Mouse (Mus musculus) thymus, postnatal 36 days (tissue): ENCODE measurements at regions not wholly inside any gene's neighbourhood (a gene's known extent, or its start where the extent isn't known, plus 50 kb on each side); places are given as distances from the start of the nearest gene placed in this dataset.

ENCODE experiments used
- DNase-seq, 2 experiments: peaks; one replicate each; pipeline ENCODE4 v3.0.0; 2022; ENCODE audit warnings: mixed read lengths in 2 of 2

- no peak for DNase-seq
Observed at GRCm38 (mm10) chr11:32907520-32908233, 83.3 kb upstream of the Smim23 start.

DNA sequence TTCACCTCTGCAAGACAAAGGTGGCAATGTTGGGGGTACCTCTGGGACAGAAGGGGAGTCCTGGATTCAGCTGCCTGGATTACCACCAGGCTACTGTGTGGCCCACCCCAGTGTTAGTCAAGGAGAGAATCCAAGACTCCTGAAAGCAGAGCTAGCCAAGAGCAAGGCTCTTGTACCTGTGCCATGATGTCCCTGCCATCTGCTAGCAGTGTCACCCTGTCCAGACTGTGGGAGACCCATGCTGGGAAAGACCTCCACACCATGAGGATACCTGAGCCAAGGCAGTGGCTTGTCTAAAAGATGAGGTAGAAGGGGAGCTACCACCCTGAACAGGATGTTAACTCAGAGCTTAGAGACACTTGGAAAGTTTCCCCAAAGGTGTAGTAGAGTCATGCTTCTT is 79.6 kb upstream of the Smim23 start:
- DNase-seq, result no peak

- no peak for DNase-seq
Observed at GRCm38 (mm10) chr11:32903389-32903788, 79.0 kb upstream of the Smim23 start.

GRCm38 (mm10) chr11:32902923-32903322 is 78.5 kb upstream of the Smim23 start:
- DNase-seq, result no peak

DNA sequence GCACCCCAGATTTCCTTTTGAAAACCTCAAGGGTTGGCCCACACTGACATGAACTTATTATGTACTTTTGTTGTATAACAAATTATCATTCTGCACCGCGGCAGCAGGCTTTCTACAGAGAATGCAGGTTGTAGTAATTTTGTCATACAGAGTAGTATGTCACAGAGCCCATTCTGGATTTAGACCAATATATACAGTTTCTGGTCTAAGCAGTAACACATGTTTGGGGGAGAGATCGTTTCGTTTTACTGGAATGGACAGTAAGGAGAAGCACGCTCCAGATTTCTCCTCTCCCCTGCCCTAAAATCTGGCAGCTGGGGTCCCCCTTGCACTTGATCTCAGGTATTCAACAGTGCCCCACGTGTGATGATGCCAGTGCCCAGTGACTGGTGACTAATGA is 76.0 kb upstream of the Smim23 start:
- DNase-seq, result no peak

DNA sequence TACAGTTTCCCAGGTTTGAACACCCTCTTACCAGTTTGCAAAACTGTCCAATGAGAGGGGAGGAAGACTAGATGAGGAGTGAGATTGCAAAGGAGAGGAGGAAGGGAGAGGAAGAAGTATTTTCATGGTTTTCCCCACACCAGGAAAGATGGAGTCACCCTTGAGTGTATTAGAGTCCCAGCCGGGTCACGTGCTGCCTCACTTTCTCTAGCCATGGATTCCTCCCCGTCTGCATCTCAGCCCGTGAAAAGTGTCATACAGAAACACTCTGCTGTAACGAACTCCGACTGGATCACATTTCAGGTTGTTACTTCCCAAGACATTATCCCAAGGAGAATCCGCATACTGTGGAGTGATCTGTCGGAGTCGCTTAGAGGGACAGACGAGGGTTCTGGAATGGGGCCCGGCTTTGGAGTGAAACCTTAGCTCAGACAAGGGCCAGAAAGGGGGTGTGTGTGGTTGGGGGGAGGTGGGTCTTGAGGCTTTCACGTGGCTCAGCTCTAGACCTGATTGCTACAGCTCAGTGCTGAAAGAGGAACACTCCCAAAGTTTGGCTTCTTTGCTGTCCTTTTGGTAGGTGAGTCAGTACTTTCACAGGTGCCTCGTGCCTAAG is 75.3 kb upstream of the Smim23 start:
- no peak for DNase-seq

- no peak for DNase-seq
Observed at GRCm38 (mm10) chr11:32895400-32895799, 71.0 kb upstream of the Smim23 start.

GRCm38 (mm10) chr11:32893146-32893903 is 68.9 kb upstream of the Smim23 start:
- no peak for DNase-seq

- DNase-seq, result no peak
Observed at GRCm38 (mm10) chr11:32892496-32892895, 68.1 kb upstream of the Smim23 start.

DNA sequence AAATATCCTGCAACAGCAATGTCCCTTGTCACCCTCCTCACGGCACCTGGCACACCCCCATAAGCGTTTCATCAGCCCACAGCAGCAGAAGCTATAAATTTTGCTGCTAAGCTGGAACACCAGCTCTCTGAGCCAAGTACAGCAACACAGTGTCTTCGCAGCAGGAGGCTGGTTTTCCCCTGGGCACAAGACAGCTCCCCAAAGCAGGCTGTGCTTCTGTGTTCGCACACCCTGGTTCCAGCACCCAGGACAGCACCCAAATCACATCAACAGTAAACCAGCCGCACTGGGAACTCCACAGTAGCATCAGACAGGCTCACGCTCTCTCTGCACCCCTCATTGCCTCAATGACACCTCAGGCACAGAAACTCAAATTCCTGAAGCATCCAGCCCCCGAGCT is 64.8 kb upstream of the Smim23 start:
- DNase-seq, result no peak

DNA sequence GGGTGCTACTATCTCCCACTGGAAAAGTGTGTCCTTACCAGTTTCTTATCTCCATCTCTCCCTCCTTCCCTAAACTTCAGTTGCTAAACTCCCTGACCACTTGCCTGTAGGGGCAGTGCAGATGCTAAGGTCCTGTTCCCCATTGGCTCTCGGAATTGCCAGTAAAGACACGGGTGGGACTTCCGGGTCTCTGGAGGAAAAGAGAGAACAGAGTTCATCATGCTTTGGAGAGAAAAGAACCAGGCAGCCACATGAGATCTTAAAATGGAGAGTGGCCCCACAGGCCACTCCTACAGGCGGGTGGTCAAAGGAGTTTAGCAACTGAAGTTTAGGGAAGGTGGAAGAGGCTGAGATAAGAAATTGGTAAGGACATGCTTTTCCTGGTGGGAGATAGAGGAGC is 60.3 kb upstream of the Smim23 start:
- no peak for DNase-seq

GRCm38 (mm10) chr11:32883062-32883852 is 58.9 kb upstream of the Smim23 start:
- no peak for DNase-seq

GRCm38 (mm10) chr11:32878967-32879366 is 54.6 kb upstream of the Smim23 start:
- no peak for DNase-seq
